15 mouse cellular contexts compared by ENCODE assay signal in the genomic region with DNA sequence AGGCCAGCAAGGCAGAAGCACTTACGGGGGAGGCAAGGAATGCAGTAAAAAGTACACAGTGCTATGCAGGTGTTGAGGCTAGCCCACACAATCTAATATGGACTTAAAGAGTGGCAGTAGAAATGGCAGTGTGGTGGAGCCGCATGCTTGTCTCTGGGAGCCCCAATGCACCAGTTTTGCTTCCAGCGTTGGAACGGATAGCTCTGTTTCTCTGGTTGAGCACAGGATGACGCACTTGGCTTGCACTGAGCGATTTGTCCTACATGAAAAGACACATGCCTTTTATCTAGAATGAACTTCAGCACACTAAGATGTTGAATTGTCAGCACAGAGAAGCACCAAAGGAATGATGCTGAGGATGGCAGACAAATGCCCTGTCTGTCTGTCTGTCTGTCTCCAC.
"Had no signal": no experiment of that assay in that cellular context is flagged by ENCODE, and none has a peak within 500 bp of the region (broad histone marks: within the 10 kb centered on the region; RNA-seq: fewer than 3 reads in every experiment).

No protein-coding gene starts in this region.

- DNase-seq: retina, postnatal 1 day; right cerebral cortex, adult 18-20 months; right cerebral cortex, postnatal 14 days; right cerebral cortex, postnatal 25 days; right cerebral cortex, postnatal 4 days; spleen, adult 18-20 months; thymus, adult 18-20 months; thymus, adult 2 months; thymus, postnatal 14 days; thymus, postnatal 25 days; thymus, postnatal 36 days; thymus, postnatal 4 days had no signal

- H3K27ac ChIP-seq: neural tube, embryonic 15.5 days; stomach, embryonic 15.5 days; stomach, postnatal 0 days had no signal

- H3K4me3 ChIP-seq: neural tube, embryonic 15.5 days; stomach, embryonic 15.5 days had no signal
